Mouse (Mus musculus) testis, postnatal 10 days (tissue): ENCODE data around the gene Cct4.

Experiments used
- DNase-seq: peaks from one replicate; pipeline ENCODE4 v3.0.0; 2021; ENCODE audit warnings: low spot score

The Cct4 gene

DNA sequence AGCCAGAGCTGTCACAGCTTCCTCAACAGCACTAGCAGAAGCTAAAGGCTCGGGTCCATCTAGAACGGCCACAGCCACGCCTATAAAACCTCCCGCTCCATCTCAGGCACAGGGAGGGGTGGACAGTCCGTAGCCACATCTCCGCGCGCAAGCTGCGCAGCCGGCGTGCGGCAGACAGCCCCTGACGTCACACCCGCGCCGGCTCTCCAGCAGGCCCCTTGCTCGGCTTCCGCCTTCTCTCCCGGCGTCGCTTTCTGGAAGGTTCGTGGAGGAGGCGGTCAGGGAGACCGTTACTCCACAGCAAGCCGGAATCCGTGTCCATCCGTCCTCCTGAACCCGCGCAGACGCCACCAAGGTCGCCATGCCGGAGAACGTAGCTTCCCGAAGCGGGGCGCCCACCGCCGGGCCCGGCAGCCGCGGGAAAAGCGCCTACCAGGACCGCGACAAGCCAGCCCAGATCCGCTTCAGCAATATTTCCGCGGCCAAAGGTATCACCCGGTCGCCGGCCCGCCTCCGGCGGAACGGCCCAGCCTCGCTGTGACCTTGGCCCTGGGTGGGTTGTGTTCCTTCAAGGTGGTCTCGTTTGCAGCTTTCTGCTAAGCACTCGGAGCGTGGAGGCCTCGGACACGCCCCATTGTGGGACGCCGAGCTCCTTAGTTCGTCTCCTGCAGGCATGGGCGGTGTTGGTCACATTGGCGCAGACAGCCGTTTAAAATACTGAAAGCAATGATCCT, at the start of gene Cct4:
Cct4 (plus strand) TSS at position 127 of the 734 bp plus-strand sequence.
- peak; percentile 94 for DNase-seq

DNA sequence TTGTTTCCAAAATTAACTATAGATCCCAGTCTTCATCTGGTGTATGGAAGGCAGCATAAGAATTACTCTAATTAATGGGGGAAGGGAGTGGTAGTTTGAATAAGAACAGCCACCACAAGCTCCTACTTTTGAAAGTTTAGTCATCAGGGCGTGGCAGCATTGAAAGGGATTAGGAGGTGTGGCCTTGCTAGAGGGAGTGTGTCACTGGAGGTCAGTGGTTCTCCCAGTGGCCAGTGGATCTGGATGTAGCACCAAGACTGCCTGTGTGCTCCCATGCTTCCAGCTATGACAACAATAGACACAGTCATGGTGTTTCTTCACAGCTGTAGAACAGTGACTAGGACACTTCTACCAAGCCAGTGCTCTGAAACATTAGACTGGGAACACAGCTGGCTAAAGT, 41.2 kb upstream of the Cct4 start:
- DNase-seq, result no peak

GRCm38 (mm10) chr11:22950131-22950530, 40.2 kb upstream of the Cct4 start:
- DNase-seq, result peak; percentile 51

GRCm38 (mm10) chr11:22952668-22953067, 37.7 kb upstream of the Cct4 start:
- no peak for DNase-seq

DNA sequence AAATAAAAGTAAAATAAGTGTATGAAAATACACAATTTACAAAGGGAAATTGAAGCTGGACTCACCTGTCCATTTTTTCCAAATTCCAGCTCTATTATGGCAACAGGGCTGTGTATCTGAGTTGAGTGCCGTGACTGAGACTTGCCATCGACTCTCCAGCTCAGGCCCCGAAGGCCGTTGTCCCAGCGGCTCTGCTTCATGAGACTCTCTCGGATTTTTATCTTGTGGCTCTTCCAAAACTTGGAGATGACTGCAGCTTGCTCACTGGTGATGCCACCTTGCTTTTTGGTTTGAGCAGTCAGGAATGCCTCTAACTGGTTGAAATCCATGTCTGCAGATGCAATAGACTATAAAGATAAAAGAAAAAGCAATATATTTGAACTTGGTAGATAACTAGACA, 34.0 kb upstream of the Cct4 start:
- no peak for DNase-seq

GRCm38 (mm10) chr11:22956830-22957229, 33.5 kb upstream of the Cct4 start:
- DNase-seq, result peak; percentile 76

GRCm38 (mm10) chr11:22957791-22958374, 32.4 kb upstream of the Cct4 start:
- no peak for DNase-seq

- no peak for DNase-seq
Observed at GRCm38 (mm10) chr11:22962101-22962500, 28.2 kb upstream of the Cct4 start.

DNA sequence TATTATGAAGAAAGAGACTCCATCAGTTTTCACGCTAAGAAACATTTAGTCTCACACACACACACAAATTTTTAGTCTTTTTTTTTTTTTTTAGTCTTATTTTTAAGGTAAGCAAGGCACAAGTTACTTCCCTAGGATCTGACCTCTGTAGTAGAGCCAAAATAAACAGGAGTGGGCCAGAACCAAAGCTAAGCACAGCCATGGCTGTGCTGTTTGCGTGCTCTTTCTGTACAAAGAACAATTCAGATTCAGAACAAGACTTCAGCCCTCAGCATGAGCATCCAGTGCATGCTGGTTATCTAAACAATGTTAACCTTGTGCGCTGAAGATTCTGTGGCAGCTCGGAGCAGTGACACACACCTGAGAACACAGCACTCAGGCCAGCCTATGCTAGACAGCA, 25.9 kb upstream of the Cct4 start:
- no peak for DNase-seq

DNA sequence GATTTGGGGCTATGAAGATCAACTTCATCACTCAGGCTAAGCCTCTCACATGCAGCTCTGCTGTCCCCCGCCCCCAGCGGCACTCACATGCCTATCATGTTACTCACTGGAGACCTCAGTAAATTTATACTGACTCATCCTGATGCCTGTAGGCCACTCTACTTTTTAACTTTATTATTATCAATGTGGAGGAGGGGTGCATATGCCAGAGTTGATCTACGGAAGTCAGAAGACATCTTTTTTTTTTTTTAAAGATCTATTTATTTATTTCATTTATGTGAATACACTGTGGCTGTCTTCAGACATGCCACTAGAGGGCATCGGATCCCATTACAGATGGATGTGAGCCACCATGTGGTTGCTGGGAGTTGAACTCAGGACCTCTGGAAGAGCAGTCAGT, 24.8 kb upstream of the Cct4 start:
- DNase-seq, result no peak

DNA sequence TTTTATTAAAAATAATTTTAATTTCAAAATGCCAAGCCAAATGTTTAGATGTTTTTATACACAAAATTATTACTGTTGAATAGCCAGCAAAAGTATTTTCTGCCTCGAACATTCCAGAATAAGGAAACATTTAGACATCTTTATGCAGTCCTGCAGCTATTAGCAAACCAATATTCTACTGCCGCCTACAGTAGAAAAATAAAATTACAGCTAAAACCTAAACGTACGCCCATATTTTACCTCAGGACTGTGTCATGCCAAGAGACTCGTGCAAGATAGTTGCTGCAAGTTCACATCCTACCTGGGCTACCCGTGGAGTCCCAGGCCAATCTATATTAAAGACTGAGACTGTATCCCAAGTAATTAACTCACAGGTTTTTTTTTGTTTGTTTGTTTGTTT, 20.8 kb upstream of the Cct4 start:
- no peak for DNase-seq

DNA sequence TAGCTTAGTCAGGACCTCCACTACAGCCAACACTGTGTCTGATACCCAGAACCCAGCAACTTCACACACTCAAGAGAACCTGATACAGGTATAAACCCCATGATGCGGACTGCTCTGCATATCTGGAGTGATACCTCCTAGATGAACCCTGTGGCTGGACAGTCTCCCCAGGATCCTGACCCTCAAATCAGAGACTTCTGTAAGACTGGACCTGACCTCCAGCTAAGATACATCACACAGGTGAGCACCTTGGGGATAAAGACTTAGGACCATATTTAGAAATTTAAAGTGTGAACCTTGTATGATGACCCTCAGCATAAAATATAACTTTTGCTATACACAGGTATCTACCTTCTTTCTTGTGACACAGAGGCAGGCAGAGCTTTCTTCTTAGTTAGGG, 19.8 kb upstream of the Cct4 start:
- DNase-seq, result no peak

- DNase-seq, result peak; percentile 65
Observed at GRCm38 (mm10) chr11:22971835-22972709, 18.2 kb upstream of the Cct4 start, which contains the start of gene Zrsr1. Gene Zrsr1 (plus strand): TSS chr11:22972005.

- peak; percentile 83 for DNase-seq
Observed at GRCm38 (mm10) chr11:22972746-22973526, 17.4 kb upstream of the Cct4 start.

GRCm38 (mm10) chr11:22973599-22973998, 16.7 kb upstream of the Cct4 start:
- no peak for DNase-seq

DNA sequence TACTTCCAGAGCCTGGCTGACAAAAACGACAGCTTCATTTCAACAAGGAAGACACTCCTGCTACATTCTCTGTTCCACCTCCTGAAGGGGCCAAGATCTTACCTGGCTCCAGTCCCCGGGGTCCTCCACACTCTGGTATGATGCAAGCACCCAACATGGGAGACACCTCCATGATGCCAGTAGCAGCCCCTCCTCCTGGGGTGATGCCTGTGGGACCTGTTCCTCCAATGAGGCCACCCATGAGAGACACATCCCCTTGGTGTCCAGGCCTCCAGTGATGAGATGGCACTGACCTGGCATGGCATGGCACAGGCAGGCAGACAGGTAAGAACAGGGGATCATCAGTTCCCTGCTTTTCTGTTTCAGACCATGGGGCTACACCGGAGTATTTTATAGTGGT, 12.1 kb upstream of the Cct4 start:
- DNase-seq, result no peak

- DNase-seq, result no peak
Observed at GRCm38 (mm10) chr11:22978711-22979110, 11.6 kb upstream of the Cct4 start.

DNA sequence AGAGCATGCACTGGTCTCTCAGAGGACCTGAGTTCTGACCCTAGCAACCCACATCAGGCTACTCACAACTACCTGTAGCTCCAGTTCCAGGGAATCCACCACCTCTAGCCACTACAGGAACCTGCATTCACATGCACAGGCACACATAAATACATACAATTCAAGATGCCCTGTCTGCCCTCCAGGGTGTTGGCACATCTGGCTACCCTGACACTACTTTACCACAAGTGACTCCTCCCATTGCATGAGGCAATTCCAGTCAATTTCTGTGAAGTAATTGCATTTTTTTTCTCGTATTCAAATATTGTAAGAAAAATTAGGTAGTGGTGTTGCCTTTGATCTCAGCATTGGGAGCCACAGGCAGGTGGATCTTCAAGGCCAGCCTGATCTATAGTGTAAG, 11.1 kb upstream of the Cct4 start:
- DNase-seq, result no peak

DNA sequence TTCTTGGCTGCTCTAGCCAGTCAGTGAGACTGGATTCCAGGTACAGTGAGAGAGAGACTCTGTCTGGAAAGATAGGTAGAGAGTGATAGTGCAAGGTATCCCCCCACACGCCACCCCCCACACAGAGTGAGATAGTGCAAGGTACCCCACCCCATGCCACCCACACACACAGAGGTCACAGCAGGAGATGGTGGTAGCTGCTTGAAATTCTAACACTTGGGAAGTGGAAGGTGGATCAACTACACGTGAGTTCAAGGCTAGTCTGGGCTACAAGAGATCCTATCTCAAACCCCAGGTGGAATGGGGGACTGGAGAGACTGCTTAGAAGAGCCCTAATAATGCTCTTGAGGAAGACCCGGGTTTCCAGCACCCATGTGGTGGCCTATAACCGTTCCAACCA, 9.3 kb upstream of the Cct4 start:
- no peak for DNase-seq

DNA sequence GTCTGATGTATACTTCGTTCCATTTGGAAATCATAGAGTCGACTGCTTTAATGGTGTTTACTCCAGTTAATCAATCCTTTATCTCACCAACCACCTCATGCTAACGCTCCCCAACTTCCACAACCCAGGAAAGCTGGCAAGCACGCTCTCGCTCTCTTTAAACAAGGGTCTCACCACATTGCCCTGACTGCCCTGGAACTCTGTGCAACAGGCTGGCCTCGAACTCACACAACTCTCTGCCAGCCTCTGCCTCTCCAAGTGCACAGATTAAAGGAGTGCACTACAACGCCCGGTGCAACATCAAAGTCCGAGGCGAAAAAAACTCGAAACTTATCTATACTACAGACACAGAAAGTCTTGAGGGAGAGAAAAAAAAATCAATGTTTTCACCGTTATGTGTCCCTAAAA, 8.8 kb upstream of the Cct4 start:
- peak; percentile 52 for DNase-seq

- DNase-seq, result peak; percentile 99
Observed at GRCm38 (mm10) chr11:22981984-22982757, 8.1 kb upstream of the Cct4 start, which contains the start of the genes Gm28048 and Commd1. Gene Gm28048 (minus strand): TSS chr11:22982090. Gene Commd1 (minus strand): TSS chr11:22982382.
